9 mouse cellular contexts compared by ENCODE assay signal in the genomic region with DNA sequence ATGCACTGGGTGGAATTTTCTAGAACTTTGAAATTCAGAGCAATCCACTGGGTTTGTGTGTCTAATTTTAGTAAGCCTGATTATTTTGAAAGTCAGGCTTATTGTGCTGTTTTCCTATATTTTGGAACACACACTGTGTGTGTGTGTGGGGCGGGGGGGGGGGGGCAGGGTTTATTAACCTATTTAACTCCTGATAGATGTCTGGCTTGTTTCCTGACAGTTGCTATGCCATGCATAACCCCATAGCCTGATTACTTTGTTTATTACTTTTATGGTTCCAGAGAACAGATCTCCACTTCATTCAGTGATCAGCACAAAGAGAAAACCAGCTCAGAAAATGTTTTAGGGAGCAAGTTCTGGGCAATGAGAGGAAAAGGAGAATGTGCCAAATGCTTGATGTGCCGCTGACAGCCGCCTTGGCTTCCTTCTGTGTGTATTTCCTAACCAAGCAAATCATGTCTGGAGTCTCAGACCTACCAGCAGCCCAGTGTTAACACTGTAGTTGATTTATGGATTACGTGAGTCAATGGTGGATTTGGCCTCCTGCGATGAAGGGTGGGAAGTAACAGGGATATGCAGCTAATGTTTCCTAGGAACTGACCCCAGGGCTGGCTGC.
A peak's percentile ranks its signal among the peaks of the same experiment; 100 is the strongest.
DNase-seq lines count a peak whose midpoint lies in the region; ATAC-seq lines count a peak whose summit lies in the region.
"Had no signal": no experiment of that assay in that cellular context is flagged by ENCODE, and none has a peak within 500 bp of the region (broad histone marks: within the 10 kb centered on the region; RNA-seq: fewer than 3 reads in every experiment).

No protein-coding gene starts in this region.

- no peak overlapping the region for H3K9ac ChIP-seq in heart, embryonic 11.5 days (ENCODE audit: low read depth, low read length)
- H3K9ac ChIP-seq: neural tube, embryonic 12.5 days had no signal

- no peaks in the 10 kb centered on the region for H3K9me3 ChIP-seq in heart, embryonic 11.5 days (replicated peaks; ENCODE audit: control insufficient read depth, low read length)
- H3K9me3 ChIP-seq: neural tube, embryonic 12.5 days had no signal

- no peaks in the 10 kb centered on the region for H3K36me3 ChIP-seq in heart, embryonic 11.5 days (ENCODE audit: control insufficient read depth, insufficient read depth, low read length)
- H3K36me3 ChIP-seq: neural tube, embryonic 12.5 days had no signal

- ATAC-seq in heart, embryonic 11.5 days (replicated peaks; ENCODE audit: insufficient number of reproducible peaks, low FRiP score, low TSS enrichment), result no peak

- no peaks in the 10 kb centered on the region for H3K27me3 ChIP-seq in heart, embryonic 11.5 days (ENCODE audit: control insufficient read depth, insufficient read depth, low read length)
- H3K27me3 ChIP-seq: neural tube, embryonic 12.5 days had no signal

- H3K27ac ChIP-seq in heart, embryonic 11.5 days (ENCODE audit: low read depth, low read length), result no peak overlapping the region
- H3K27ac ChIP-seq: neural tube, embryonic 12.5 days had no signal

- 68% methylated on average over 5 of the region's 5 CpGs for WGBS in heart, embryonic 11.5 days (ENCODE audit: insufficient replicate concordance)

- peak; percentile 86 for DNase-seq in heart, adult 11 months
- DNase-seq in Muller cell, postnatal 12 days (ENCODE audit: inconsistent ontology term), result peak; percentile 65
- peak; percentile 93 for DNase-seq in fibroblast of lung, adult 2 months (ENCODE audit: low read depth)
- peak; percentile 25 to 28 for DNase-seq in layer of hippocampus, adult 8-10 months (ENCODE audit: low spot score in 2 of 2)
- DNase-seq in MN1 (ENCODE audit: low spot score), result no peak
- no peak for DNase-seq in urinary bladder, postnatal 25 days (ENCODE audit: low spot score)
- no peak for DNase-seq in thymus, postnatal 0 days (ENCODE audit: low spot score)

- H3K4me3 ChIP-seq in heart, embryonic 11.5 days (ENCODE audit: low read depth, low read length), result no peak overlapping the region
- H3K4me3 ChIP-seq: neural tube, embryonic 12.5 days had no signal

- H3K4me2 ChIP-seq in heart, embryonic 11.5 days, result no peak overlapping the region
- H3K4me2 ChIP-seq: neural tube, embryonic 12.5 days had no signal

- H3K4me1 ChIP-seq in heart, embryonic 11.5 days (ENCODE audit: control insufficient read depth, insufficient read depth, low read length), result no peaks in the 10 kb centered on the region
- H3K4me1 ChIP-seq: neural tube, embryonic 12.5 days had no signal

Comparison
In these comparisons a context has a peak if more than half of its experiments do, and no peak if none do; other contexts are left out.
1. DNase-seq: peak in heart, adult 11 months (single experiment), Muller cell, postnatal 12 days (single experiment), fibroblast of lung, adult 2 months (single experiment) and layer of hippocampus, adult 8-10 months (2 of 2); none in MN1 (single experiment), urinary bladder, postnatal 25 days (single experiment) and thymus, postnatal 0 days (single experiment).